Mouse (Mus musculus) brown adipose tissue, adult 24 weeks (tissue): ENCODE data around the gene Npc1l1. TPM values are rescaled to one million over a fixed set of nuclear protein-coding genes. Genes with fewer than 3 reads are reported as not detected.

Experiments
- H3K27ac ChIP-seq: fragments of 200-500 bp; replicated peaks from 2 replicates; pipeline ENCODE4 v1.5.1; 2012; ENCODE audit warnings: low read depth, mild to moderate bottlenecking, low read length
- H3K4me1 ChIP-seq: fragments of 200-500 bp; 2 replicates; pipeline ENCODE4 v1.6.1; 2012; ENCODE audit warnings: low read length, mixed read lengths; ENCODE audit not compliant: control insufficient read depth, insufficient read depth, insufficient read length
- H3K4me3 ChIP-seq: fragments of 200-500 bp; 2 replicates; pipeline ENCODE4 v1.5.1; 2012; ENCODE audit warnings: low read depth, mild to moderate bottlenecking, low read length, moderate library complexity; ENCODE audit not compliant: insufficient read depth
- polyA plus RNA-seq: library from polyadenylated mRNA; stranded (reverse); fragments of >200 nt; gene quantifications from 2 replicates; pipeline ENCODE4 v1.2.4, GENCODE M21; 2012; ENCODE audit not compliant: missing spikeins, insufficient read depth, insufficient read length

Gene Npc1l1
- polyA plus RNA-seq, 1 experiment = not detected

- H3K4me1 ChIP-seq = no peaks in the 10 kb centered on the region
- H3K27ac ChIP-seq = no peak overlapping the region
- H3K4me3 ChIP-seq = no peak overlapping the region
Observed at GRCm38 (mm10) chr11:6224541-6225229, 5.3 kb downstream of the Npc1l1 start.

GRCm38 (mm10) chr11:6222187-6222586, 7.8 kb downstream of the Npc1l1 start:
- no peaks in the 10 kb centered on the region for H3K4me1 ChIP-seq
- H3K4me3 ChIP-seq = no peak overlapping the region
- no peak overlapping the region for H3K27ac ChIP-seq

- Histone ChIP-seq H3K4me1 (no peaks in the 10 kb centered on the region), H3K27ac (no peak overlapping the region), H3K4me3 (no peak overlapping the region)
Observed at GRCm38 (mm10) chr11:6219967-6220366, 10.0 kb downstream of the Npc1l1 start.

- Histone ChIP-seq H3K4me1 (no peaks in the 10 kb centered on the region), H3K27ac (no peak overlapping the region), H3K4me3 (no peak overlapping the region)
Observed at GRCm38 (mm10) chr11:6218189-6218896, 11.6 kb downstream of the Npc1l1 start.

GRCm38 (mm10) chr11:6216834-6217233, 13.1 kb downstream of the Npc1l1 start:
- Histone ChIP-seq H3K4me3 (no peak overlapping the region), H3K27ac (no peak overlapping the region), H3K4me1 (no peaks in the 10 kb centered on the region)

GRCm38 (mm10) chr11:6208158-6208557, 21.8 kb downstream of the Npc1l1 start:
- H3K4me1 ChIP-seq = no peaks in the 10 kb centered on the region

GRCm38 (mm10) chr11:6207090-6207489, 22.9 kb downstream of the Npc1l1 start:
- no peak overlapping the region for H3K4me3 ChIP-seq
- no peaks in the 10 kb centered on the region for H3K4me1 ChIP-seq
- no peak overlapping the region for H3K27ac ChIP-seq

More at GRCm38 (mm10) chr11:6208158-6208557, 21.8 kb downstream of the Npc1l1 start:
- no peak overlapping the region for H3K27ac ChIP-seq
- no peak overlapping the region for H3K4me3 ChIP-seq

- peak overlapping the region; percentile 78; the same call in 1 of the 2 replicates for H3K4me3 ChIP-seq
- peaks cover 8% of the 10 kb centered on the region for H3K4me1 ChIP-seq
- H3K27ac ChIP-seq = no peak overlapping the region
Observed at GRCm38 (mm10) chr11:6200570-6200969, 29.4 kb downstream of the Npc1l1 start.

- peak within 1 kb of the TSS; percentile 95 for H3K27ac ChIP-seq
- H3K4me3 ChIP-seq = peak within 1 kb of the TSS; percentile 78
- H3K4me1 ChIP-seq = peaks cover 8% of the 10 kb centered on the region
Observed at GRCm38 (mm10) chr11:6200087-6200569, 29.8 kb downstream of the Npc1l1 start, which contains the start of gene Nudcd3. Nudcd3 (minus strand) TSS chr11:6200415.

GRCm38 (mm10) chr11:6199410-6200086, 30.4 kb downstream of the Npc1l1 start, which contains the start of gene A730071L15Rik:
A730071L15Rik (plus strand) TSS chr11:6200029.
- peak within 1 kb of the TSS; percentile 78 for H3K4me3 ChIP-seq
- peaks cover 8% of the 10 kb centered on the region for H3K4me1 ChIP-seq
- peak within 1 kb of the TSS; percentile 95 for H3K27ac ChIP-seq

- peaks cover 8% of the 10 kb centered on the region for H3K4me1 ChIP-seq
- peak overlapping the region; percentile 24; the same call in 1 of the 2 replicates for H3K4me3 ChIP-seq
- H3K27ac ChIP-seq = no peak overlapping the region
Observed at GRCm38 (mm10) chr11:6198449-6198848, 31.5 kb downstream of the Npc1l1 start.

- peaks cover 8% of the 10 kb centered on the region for H3K4me1 ChIP-seq
- H3K4me3 ChIP-seq = no peak overlapping the region
- H3K27ac ChIP-seq = no peak overlapping the region
Observed at GRCm38 (mm10) chr11:6196780-6197179, 33.2 kb downstream of the Npc1l1 start.

- Histone ChIP-seq H3K4me1 (peaks cover 12% of the 10 kb centered on the region), H3K27ac (no peak overlapping the region), H3K4me3 (no peak overlapping the region)
Observed at GRCm38 (mm10) chr11:6187878-6188277, 42.1 kb downstream of the Npc1l1 start.

GRCm38 (mm10) chr11:6187399-6187798, 42.5 kb downstream of the Npc1l1 start:
- peaks cover 15% of the 10 kb centered on the region for H3K4me1 ChIP-seq
- H3K27ac ChIP-seq = no peak overlapping the region
- H3K4me3 ChIP-seq = no peak overlapping the region
